Mouse (Mus musculus): Measurements from ENCODE around the gene Ddx28. TPM values are rescaled to one million over a fixed set of nuclear protein-coding genes. Genes with fewer than 3 reads are reported as not detected.

The Ddx28 gene
- 22.3 and 22.5 TPM in 2 replicates for polyA plus RNA-seq (2014; fragmentation: Nextera tagmentation; extraction: Ambion mirVana)

- H3K27ac ChIP-seq (ENCODE audit: low read depth, low read length), result peak within 1 kb of the TSS; percentile 76
- peak within 1 kb of the TSS; percentile 90 for H3K4me3 ChIP-seq (ENCODE audit: low read depth, low read length)
- peaks cover 9% of the 10 kb centered on the region for H3K4me1 ChIP-seq (replicated peaks; ENCODE audit: control insufficient read depth, insufficient read depth, low read length)
- H3K36me3 ChIP-seq (ENCODE audit: control insufficient read depth, insufficient read depth, low read length), result no peaks in the 10 kb centered on the region
- ATAC-seq (replicated peaks; ENCODE audit: low FRiP score) (peak; percentile 33), DNase-seq (ENCODE audit: low spot score) (no peak)
- peak within 1 kb of the TSS; percentile 89 for H3K9ac ChIP-seq (ENCODE audit: low read depth, low read length)
- H3K9me3 ChIP-seq (ENCODE audit: control insufficient read depth, low read length), result no peaks in the 10 kb centered on the region
- no peaks in the 10 kb centered on the region for H3K27me3 ChIP-seq (replicated peaks; ENCODE audit: control insufficient read depth, insufficient read depth, low read length)
- WGBS, result 2% methylated on average over 6 of the region's 6 CpGs
- peak within 1 kb of the TSS; percentile 99 for H3K4me2 ChIP-seq
Observed at GRCm38 (mm10) chr8:106011643-106011986, at the start of gene Ddx28. Ddx28 (minus strand) TSS chr8:106011882.

GRCm38 (mm10) chr8:106060521-106060920, 48.8 kb upstream of the Ddx28 start:
- Histone ChIP-seq H3K27me3 (replicated peaks; ENCODE audit: control insufficient read depth, insufficient read depth, low read length) (no peaks in the 10 kb centered on the region), H3K4me3 (ENCODE audit: low read depth, low read length) (peak overlapping the region; percentile 84), H3K9me3 (ENCODE audit: control insufficient read depth, low read length) (no peaks in the 10 kb centered on the region), H3K9ac (ENCODE audit: low read depth, low read length) (peak overlapping the region; percentile 81), H3K4me1 (replicated peaks; ENCODE audit: control insufficient read depth, insufficient read depth, low read length) (peaks cover 36% of the 10 kb centered on the region), H3K36me3 (ENCODE audit: control insufficient read depth, insufficient read depth, low read length) (no peaks in the 10 kb centered on the region), H3K27ac (ENCODE audit: low read depth, low read length) (no peak overlapping the region), H3K4me2 (peak overlapping the region; percentile 61)
- ATAC-seq (replicated peaks; ENCODE audit: low FRiP score) (no peak), DNase-seq (ENCODE audit: low spot score) (no peak)
- WGBS, result 2% methylated on average over 3 of the region's 3 CpGs

GRCm38 (mm10) chr8:106059613-106060371, 48.1 kb upstream of the Ddx28 start:
- H3K4me2 ChIP-seq, result peak overlapping the region; percentile 61
- H3K36me3 ChIP-seq (ENCODE audit: control insufficient read depth, insufficient read depth, low read length), result no peaks in the 10 kb centered on the region
- no peaks in the 10 kb centered on the region for H3K9me3 ChIP-seq (ENCODE audit: control insufficient read depth, low read length)
- H3K9ac ChIP-seq (ENCODE audit: low read depth, low read length), result peak overlapping the region; percentile 81
- peak overlapping the region; percentile 89 for H3K27ac ChIP-seq (ENCODE audit: low read depth, low read length)
- DNase-seq (ENCODE audit: low spot score), result peak; percentile 84
- H3K4me3 ChIP-seq (ENCODE audit: low read depth, low read length), result peak overlapping the region; percentile 84
- peak; percentile 64 for ATAC-seq (replicated peaks; ENCODE audit: low FRiP score)
- peaks cover 33% of the 10 kb centered on the region for H3K4me1 ChIP-seq (replicated peaks; ENCODE audit: control insufficient read depth, insufficient read depth, low read length)
- no peaks in the 10 kb centered on the region for H3K27me3 ChIP-seq (replicated peaks; ENCODE audit: control insufficient read depth, insufficient read depth, low read length)
- WGBS, result under 1% methylated on average over 81 of the region's 83 CpGs

GRCm38 (mm10) chr8:106058731-106059612, 47.3 kb upstream of the Ddx28 start, which contains the start of gene Nfatc3:
Nfatc3 (plus strand) TSS chr8:106058840.
- ATAC-seq (replicated peaks; ENCODE audit: low FRiP score) (peak; percentile 95), DNase-seq (ENCODE audit: low spot score) (peak; percentile 92)
- peaks cover 36% of the 10 kb centered on the region for H3K4me1 ChIP-seq (replicated peaks; ENCODE audit: control insufficient read depth, insufficient read depth, low read length)

GRCm38 (mm10) chr8:106056455-106056982, 44.8 kb upstream of the Ddx28 start:
- Histone ChIP-seq H3K27ac (ENCODE audit: low read depth, low read length) (no peak overlapping the region), H3K4me1 (replicated peaks; ENCODE audit: control insufficient read depth, insufficient read depth, low read length) (peaks cover 21% of the 10 kb centered on the region), H3K27me3 (replicated peaks; ENCODE audit: control insufficient read depth, insufficient read depth, low read length) (no peaks in the 10 kb centered on the region), H3K4me3 (ENCODE audit: low read depth, low read length) (no peak overlapping the region), H3K9me3 (ENCODE audit: control insufficient read depth, low read length) (no peaks in the 10 kb centered on the region), H3K4me2 (no peak overlapping the region), H3K9ac (ENCODE audit: low read depth, low read length) (no peak overlapping the region), H3K36me3 (ENCODE audit: control insufficient read depth, insufficient read depth, low read length) (peaks cover 3% of the 10 kb centered on the region; the same call in 1 of the 2 replicates)
- DNase-seq (ENCODE audit: low spot score) (no peak), ATAC-seq (replicated peaks; ENCODE audit: low FRiP score) (no peak)
- 85% methylated on average over 4 of the region's 4 CpGs for WGBS

More at GRCm38 (mm10) chr8:106058731-106059612, 47.3 kb upstream of the Ddx28 start, which contains the start of gene Nfatc3:
- Histone ChIP-seq H3K4me3 (ENCODE audit: low read depth, low read length) (peak within 1 kb of the TSS; percentile 84), H3K27me3 (replicated peaks; ENCODE audit: control insufficient read depth, insufficient read depth, low read length) (no peaks in the 10 kb centered on the region), H3K27ac (ENCODE audit: low read depth, low read length) (peak within 1 kb of the TSS; percentile 89), H3K36me3 (ENCODE audit: control insufficient read depth, insufficient read depth, low read length) (no peaks in the 10 kb centered on the region), H3K9me3 (ENCODE audit: control insufficient read depth, low read length) (no peaks in the 10 kb centered on the region), H3K9ac (ENCODE audit: low read depth, low read length) (peak within 1 kb of the TSS; percentile 81), H3K4me2 (peak within 1 kb of the TSS; percentile 85)
- under 1% methylated on average over 52 of the region's 52 CpGs for WGBS

- ATAC-seq (replicated peaks; ENCODE audit: low FRiP score), result no peak
- H3K9ac ChIP-seq (ENCODE audit: low read depth, low read length), result no peak overlapping the region
- H3K4me3 ChIP-seq (ENCODE audit: low read depth, low read length), result no peak overlapping the region
- H3K4me1 ChIP-seq (replicated peaks; ENCODE audit: control insufficient read depth, insufficient read depth, low read length), result peaks cover 16% of the 10 kb centered on the region
- 66% methylated on average over 3 of the region's 3 CpGs for WGBS
- peaks cover 3% of the 10 kb centered on the region; the same call in 1 of the 2 replicates for H3K36me3 ChIP-seq (ENCODE audit: control insufficient read depth, insufficient read depth, low read length)
- no peak overlapping the region for H3K4me2 ChIP-seq
- no peaks in the 10 kb centered on the region for H3K27me3 ChIP-seq (replicated peaks; ENCODE audit: control insufficient read depth, insufficient read depth, low read length)
- DNase-seq (ENCODE audit: low spot score), result no peak
- H3K27ac ChIP-seq (ENCODE audit: low read depth, low read length), result no peak overlapping the region
- no peaks in the 10 kb centered on the region for H3K9me3 ChIP-seq (ENCODE audit: control insufficient read depth, low read length)
Observed at GRCm38 (mm10) chr8:106055038-106055437, 43.4 kb upstream of the Ddx28 start.

GRCm38 (mm10) chr8:106054190-106054811, 42.6 kb upstream of the Ddx28 start:
- Histone ChIP-seq H3K4me2 (no peak overlapping the region), H3K9ac (ENCODE audit: low read depth, low read length) (no peak overlapping the region), H3K9me3 (ENCODE audit: control insufficient read depth, low read length) (no peaks in the 10 kb centered on the region), H3K4me1 (replicated peaks; ENCODE audit: control insufficient read depth, insufficient read depth, low read length) (peaks cover 16% of the 10 kb centered on the region), H3K4me3 (ENCODE audit: low read depth, low read length) (no peak overlapping the region), H3K27me3 (replicated peaks; ENCODE audit: control insufficient read depth, insufficient read depth, low read length) (no peaks in the 10 kb centered on the region), H3K27ac (ENCODE audit: low read depth, low read length) (no peak overlapping the region), H3K36me3 (ENCODE audit: control insufficient read depth, insufficient read depth, low read length) (peaks cover 3% of the 10 kb centered on the region; the same call in 1 of the 2 replicates)
- ATAC-seq (replicated peaks; ENCODE audit: low FRiP score), result no peak
- WGBS, result 46% methylated on average over 6 of the region's 6 CpGs
- no peak for DNase-seq (ENCODE audit: low spot score)

GRCm38 (mm10) chr8:106052510-106053089, 40.9 kb upstream of the Ddx28 start:
- Histone ChIP-seq H3K4me1 (replicated peaks; ENCODE audit: control insufficient read depth, insufficient read depth, low read length) (peaks cover 14% of the 10 kb centered on the region), H3K9me3 (ENCODE audit: control insufficient read depth, low read length) (no peaks in the 10 kb centered on the region), H3K9ac (ENCODE audit: low read depth, low read length) (no peak overlapping the region), H3K4me3 (ENCODE audit: low read depth, low read length) (no peak overlapping the region), H3K4me2 (no peak overlapping the region), H3K27me3 (replicated peaks; ENCODE audit: control insufficient read depth, insufficient read depth, low read length) (no peaks in the 10 kb centered on the region), H3K27ac (ENCODE audit: low read depth, low read length) (no peak overlapping the region), H3K36me3 (ENCODE audit: control insufficient read depth, insufficient read depth, low read length) (peaks cover 3% of the 10 kb centered on the region; the same call in 1 of the 2 replicates)
- 86% methylated on average over 9 of the region's 9 CpGs for WGBS
- DNase-seq (ENCODE audit: low spot score), result no peak
- ATAC-seq (replicated peaks; ENCODE audit: low FRiP score), result no peak

Measured in liver, embryonic 11.5 days (tissue).